Mouse (Mus musculus) midbrain, embryonic 16.5 days (tissue): Measurements from ENCODE around the gene Tsn. TPM values are rescaled to one million over a fixed set of nuclear protein-coding genes. Genes with fewer than 3 reads are reported as not detected.

Experiments used
- ATAC-seq: fragments of 200-750 bp; cut with Nextera tagmentation; 2 replicates; pipeline ENCODE4 v1.8.0; 2017; ENCODE audit warnings: moderate TSS enrichment
- H3K27ac ChIP-seq: fragments of 300-500 bp; sonication (generic); 2 replicates; pipeline ENCODE4 v1.5.1; 2014; ENCODE audit warnings: mild to moderate bottlenecking, low read length, mixed read lengths
- H3K27me3 ChIP-seq: fragments of 300-500 bp; sonication (generic); 2 replicates; pipeline ENCODE4 v1.6.1; 2014; ENCODE audit warnings: low read depth, low read length, mixed read lengths; ENCODE audit not compliant: control insufficient read depth, insufficient read depth
- H3K36me3 ChIP-seq: fragments of 300-500 bp; sonication (generic); 2 replicates; pipeline ENCODE4 v1.6.1; 2014; ENCODE audit warnings: mild to moderate bottlenecking, low read length, moderate library complexity, mixed read lengths; ENCODE audit not compliant: control insufficient read depth, insufficient read depth
- H3K4me1 ChIP-seq: fragments of 300-500 bp; sonication (generic); 2 replicates; pipeline ENCODE4 v1.6.1; 2014; ENCODE audit warnings: mild to moderate bottlenecking, low read length, mixed read lengths; ENCODE audit not compliant: control insufficient read depth, insufficient read depth
- H3K4me2 ChIP-seq: fragments of 300-500 bp; sonication (generic); 2 replicates; pipeline ENCODE4 v1.6.1; 2014; ENCODE audit warnings: mild to moderate bottlenecking, low read length, mixed read lengths
- H3K4me3 ChIP-seq: fragments of 300-500 bp; sonication (generic); 2 replicates; pipeline ENCODE4 v1.5.1; 2014; ENCODE audit warnings: low read depth, mild to moderate bottlenecking, low read length, moderate library complexity, mixed read lengths
- H3K9ac ChIP-seq: fragments of 300-500 bp; sonication (generic); 2 replicates; pipeline ENCODE4 v1.6.1; 2014; ENCODE audit warnings: low read depth, low read length, mixed read lengths
- H3K9me3 ChIP-seq: fragments of 300-500 bp; sonication (generic); replicated peaks from 2 replicates; pipeline ENCODE4 v1.6.1; 2014; ENCODE audit warnings: mild to moderate bottlenecking, low read length, mixed read lengths; ENCODE audit not compliant: control insufficient read depth, poor library complexity, severe bottlenecking
- WGBS: fragments of 180-500 bp; shearing (Covaris S2); extraction: QIAGEN DNeasy Blood & Tissue Kit; methylation state at CpG from one replicate; pipeline ENCODE4 v1.1.7; 2014; 5-methylcytosine and 5-hydroxymethylcytosine counted together
- polyA plus RNA-seq: library from polyadenylated mRNA; unstranded; fragments of >200 nt; fragmentation: Nextera tagmentation; extraction: Ambion mirVana; gene quantifications from 2 replicates; pipeline ENCODE4 v1.2.1, GENCODE M21; 2015

Tsn gene
- polyA plus RNA-seq, 1 experiment from 2014 or later, result 515 TPM

DNA sequence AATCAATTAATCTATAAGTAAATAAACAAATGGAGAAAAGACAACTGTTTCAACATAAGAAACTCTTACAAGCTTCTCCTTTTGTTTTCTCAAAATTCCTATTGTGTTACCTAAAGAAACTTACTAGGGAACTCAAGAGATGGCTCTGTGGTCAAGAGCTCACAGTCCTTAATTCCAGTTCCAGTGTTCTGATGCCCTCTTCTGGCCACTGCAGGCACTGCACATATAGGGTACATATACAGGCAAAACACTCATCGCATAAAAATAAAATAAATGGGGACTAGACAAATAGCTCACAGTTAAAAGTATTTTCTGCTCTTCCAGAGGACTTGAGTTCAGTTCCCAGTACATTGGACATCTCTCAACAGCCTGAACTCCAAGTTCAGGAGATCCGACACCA is 9.2 kb upstream of the Tsn start:
- ATAC-seq, result no peak
- Histone ChIP-seq H3K4me2 (no peak overlapping the region), H3K27me3 (no peaks in the 10 kb centered on the region), H3K4me1 (peaks cover 12% of the 10 kb centered on the region), H3K4me3 (no peak overlapping the region), H3K27ac (no peak overlapping the region), H3K9ac (no peak overlapping the region), H3K36me3 (peaks cover 4% of the 10 kb centered on the region), H3K9me3 (no peaks in the 10 kb centered on the region)
- WGBS, result 67% methylated on average over 2 of the region's 2 CpGs

- Histone ChIP-seq H3K9ac (peak overlapping the region; percentile 88), H3K4me3 (peak overlapping the region; percentile 87), H3K36me3 (0 out of 2 replicates have a peak, but pooled peaks cover 2% of the 10 kb centered on the region), H3K27me3 (no peaks in the 10 kb centered on the region), H3K9me3 (no peaks in the 10 kb centered on the region), H3K4me1 (peaks cover 16% of the 10 kb centered on the region), H3K27ac (peak overlapping the region; percentile 91), H3K4me2 (peak overlapping the region; percentile 89)
- WGBS, result under 1% methylated on average over 67 of the region's 67 CpGs
- ATAC-seq, result peak; percentile 99
Observed at GRCm38 (mm10) chr1:118310780-118311621, 538 bp downstream of the Tsn start.

DNA sequence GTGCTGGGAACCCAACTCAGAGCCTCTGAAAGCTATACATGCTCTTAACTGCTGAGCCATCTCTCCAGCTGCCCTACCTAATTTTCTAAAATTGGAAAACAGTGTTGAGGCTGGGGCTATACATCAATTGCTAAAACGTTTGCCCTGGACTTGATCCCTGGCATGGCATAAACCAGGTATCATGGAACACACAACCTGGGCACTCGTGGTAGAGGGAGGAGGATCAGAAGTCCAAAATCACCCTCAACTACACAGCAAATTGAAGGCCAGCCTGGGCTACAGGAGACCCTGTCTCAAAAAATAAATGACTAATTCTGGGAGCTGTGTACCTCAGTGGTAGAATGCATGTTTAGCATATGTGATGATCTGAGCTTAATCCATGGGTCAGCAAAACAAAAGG is 13.8 kb downstream of the Tsn start:
- H3K4me3 ChIP-seq, result no peak overlapping the region
- 96% methylated on average over 2 of the region's 2 CpGs for WGBS
- H3K4me1 ChIP-seq, result no peaks in the 10 kb centered on the region
- no peaks in the 10 kb centered on the region for H3K9me3 ChIP-seq
- H3K4me2 ChIP-seq, result no peak overlapping the region
- ATAC-seq, result no peak
- no peak overlapping the region for H3K9ac ChIP-seq
- H3K36me3 ChIP-seq, result peaks cover 52% of the 10 kb centered on the region
- H3K27ac ChIP-seq, result no peak overlapping the region
- no peaks in the 10 kb centered on the region for H3K27me3 ChIP-seq

DNA sequence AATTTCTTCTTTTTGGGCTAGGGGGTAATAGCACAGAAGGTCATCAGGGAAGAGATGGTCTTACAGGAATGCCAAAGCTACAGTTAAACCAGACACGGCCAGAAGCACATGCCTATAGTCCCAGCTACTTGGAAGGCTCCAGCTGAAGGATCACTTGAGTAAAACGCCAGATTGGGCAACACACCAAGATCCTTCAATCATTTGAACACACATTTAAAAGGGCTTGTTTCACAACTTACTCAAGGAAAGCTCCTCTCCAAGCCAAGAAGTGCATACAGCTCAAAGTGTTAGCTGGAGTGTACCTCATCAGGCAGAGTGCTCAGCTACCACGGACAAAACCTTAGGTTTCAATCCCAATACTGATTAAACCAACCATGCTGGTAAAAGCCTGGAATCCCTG is 14.9 kb downstream of the Tsn start:
- 92% methylated on average over 3 of the region's 3 CpGs for WGBS

GRCm38 (mm10) chr1:118294826-118295225 is 16.7 kb downstream of the Tsn start:
- Histone ChIP-seq H3K36me3 (peaks cover 38% of the 10 kb centered on the region), H3K4me3 (no peak overlapping the region)

More for the DNA sequence above, 14.9 kb downstream of the Tsn start:
- no peak for ATAC-seq
- Histone ChIP-seq H3K36me3 (peaks cover 47% of the 10 kb centered on the region), H3K27ac (no peak overlapping the region), H3K4me1 (no peaks in the 10 kb centered on the region), H3K4me2 (no peak overlapping the region), H3K4me3 (no peak overlapping the region), H3K27me3 (no peaks in the 10 kb centered on the region), H3K9ac (no peak overlapping the region), H3K9me3 (no peaks in the 10 kb centered on the region)

DNA sequence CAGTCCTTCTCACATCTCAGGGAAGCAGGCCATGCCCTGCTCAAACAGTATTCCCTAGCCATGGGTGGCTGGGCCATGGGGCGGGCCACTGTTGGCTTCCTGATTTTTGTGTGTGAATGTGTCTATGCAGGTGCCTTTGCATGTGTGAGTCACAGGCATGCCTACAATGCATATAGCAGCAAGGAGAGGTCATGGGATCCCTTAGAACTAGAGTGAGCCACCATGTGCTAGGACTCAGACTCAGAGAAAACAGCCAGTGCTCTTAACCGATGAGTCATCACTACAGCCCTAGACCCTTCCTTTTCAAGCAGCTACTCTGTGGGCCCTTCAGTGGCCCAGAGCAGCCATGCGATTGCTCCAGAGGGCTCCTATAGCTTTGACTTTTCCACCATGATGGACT is 17.3 kb downstream of the Tsn start:
- H3K27ac ChIP-seq, result no peak overlapping the region
- H3K36me3 ChIP-seq, result peaks cover 37% of the 10 kb centered on the region
- ATAC-seq, result peak; percentile 53
- H3K27me3 ChIP-seq, result no peaks in the 10 kb centered on the region
- H3K4me2 ChIP-seq, result no peak overlapping the region
- WGBS, result 98% methylated on average over 3 of the region's 3 CpGs
- no peaks in the 10 kb centered on the region for H3K4me1 ChIP-seq
- no peak overlapping the region for H3K4me3 ChIP-seq
- H3K9ac ChIP-seq, result no peak overlapping the region
- no peaks in the 10 kb centered on the region for H3K9me3 ChIP-seq

More at GRCm38 (mm10) chr1:118294826-118295225, 16.7 kb downstream of the Tsn start:
- Histone ChIP-seq H3K9ac (no peak overlapping the region), H3K27ac (0 out of 2 replicates have a peak overlapping the region, but pooled peaks have one; percentile 20), H3K4me1 (no peaks in the 10 kb centered on the region), H3K9me3 (no peaks in the 10 kb centered on the region), H3K27me3 (no peaks in the 10 kb centered on the region), H3K4me2 (no peak overlapping the region)
- 63% methylated on average over 5 of the region's 5 CpGs for WGBS
- no peak for ATAC-seq

- 90% methylated on average over 4 of the region's 4 CpGs for WGBS
- H3K4me3 ChIP-seq, result no peak overlapping the region
- H3K9me3 ChIP-seq, result no peaks in the 10 kb centered on the region
- H3K4me1 ChIP-seq, result no peaks in the 10 kb centered on the region
- H3K27ac ChIP-seq, result no peak overlapping the region
- no peak overlapping the region for H3K9ac ChIP-seq
- H3K4me2 ChIP-seq, result no peak overlapping the region
- ATAC-seq, result no peak
- H3K36me3 ChIP-seq, result peaks cover 19% of the 10 kb centered on the region
- no peaks in the 10 kb centered on the region for H3K27me3 ChIP-seq
Observed at GRCm38 (mm10) chr1:118292291-118292690, 19.2 kb downstream of the Tsn start.

- ATAC-seq, result 0 out of 2 replicates have a peak, but pooled peaks have one; percentile 42
Observed at GRCm38 (mm10) chr1:118275139-118275538, 36.4 kb downstream of the Tsn start.

GRCm38 (mm10) chr1:118251931-118252330 is 59.6 kb downstream of the Tsn start:
- Histone ChIP-seq H3K27ac (no peak overlapping the region), H3K36me3 (no peaks in the 10 kb centered on the region), H3K4me3 (no peak overlapping the region), H3K9me3 (no peaks in the 10 kb centered on the region), H3K27me3 (no peaks in the 10 kb centered on the region), H3K4me2 (no peak overlapping the region), H3K9ac (no peak overlapping the region), H3K4me1 (no peaks in the 10 kb centered on the region)
- no peak for ATAC-seq
- WGBS, result 56% methylated on average over 2 of the region's 2 CpGs

More at GRCm38 (mm10) chr1:118275139-118275538, 36.4 kb downstream of the Tsn start:
- WGBS, result 10% methylated on average over 2 of the region's 2 CpGs
- Histone ChIP-seq H3K4me3 (no peak overlapping the region), H3K9ac (no peak overlapping the region), H3K4me2 (no peak overlapping the region), H3K4me1 (no peaks in the 10 kb centered on the region), H3K9me3 (no peaks in the 10 kb centered on the region), H3K36me3 (no peaks in the 10 kb centered on the region), H3K27me3 (no peaks in the 10 kb centered on the region), H3K27ac (no peak overlapping the region)
